Comparison of ENCODE assay signal across 17 mouse cellular contexts in the genomic region with DNA sequence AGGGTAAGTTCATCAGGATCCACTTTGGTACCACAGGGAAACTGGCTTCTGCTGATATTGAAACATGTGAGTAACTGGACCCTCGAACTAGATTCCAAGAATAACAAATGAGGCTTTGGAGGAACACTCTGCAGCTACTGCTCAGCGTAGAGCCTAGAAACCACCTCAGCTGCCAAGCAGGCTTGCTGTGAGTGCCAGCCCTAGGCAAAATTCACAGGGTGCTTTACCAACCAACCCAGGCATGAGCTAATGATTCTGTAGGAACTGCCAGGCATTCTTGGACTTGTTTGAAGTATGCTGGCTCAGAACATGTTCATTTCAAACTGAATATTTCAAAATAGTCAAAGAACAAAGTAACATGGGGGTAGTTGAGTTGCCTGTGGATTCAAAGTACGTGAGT. TPM values are rescaled to one million over a fixed set of nuclear protein-coding genes. Genes with fewer than 3 reads are reported as not detected.
DNase-seq lines count a peak whose midpoint lies in the region; ATAC-seq and TF ChIP-seq lines count a peak whose summit lies in the region.
"Had no signal": no experiment of that assay in that cellular context is flagged by ENCODE, and none has a peak within 500 bp of the region (broad histone marks: within the 10 kb centered on the region; RNA-seq: fewer than 3 reads in every experiment).

No protein-coding gene starts in this region.

- H3K4me1 ChIP-seq in stomach, postnatal 0 days (replicated peaks; ENCODE audit: control insufficient read depth, insufficient read depth) = no peaks in the 10 kb centered on the region
- H3K4me1 ChIP-seq: embryonic facial prominence, embryonic 13.5 days; limb, embryonic 15.5 days; lung, embryonic 15.5 days; neural tube, embryonic 13.5 days had no signal

- TF ChIP-seq CTCF in stomach, postnatal 0 days (IDR thresholded peaks at IDR 0.05; ENCODE audit: low read depth) = no peak

- H3K27me3 ChIP-seq in stomach, postnatal 0 days (ENCODE audit: control insufficient read depth, insufficient read depth, low read length) = no peaks in the 10 kb centered on the region
- H3K27me3 ChIP-seq: embryonic facial prominence, embryonic 13.5 days; limb, embryonic 15.5 days; lung, embryonic 15.5 days; neural tube, embryonic 13.5 days had no signal

- peak; percentile 87 for ATAC-seq in frontal cortex, adult (ENCODE audit: low TSS enrichment)
- no peak for ATAC-seq in stomach, postnatal 0 days (ENCODE audit: low FRiP score, low TSS enrichment)
- ATAC-seq: activated CD4-positive, CD25-positive, alpha-beta regulatory T cell, adult 4 months; hindbrain, embryonic 16.5 days had no signal

- H3K9me3 ChIP-seq in stomach, postnatal 0 days (ENCODE audit: control insufficient read depth, low read length) = no peaks in the 10 kb centered on the region
- H3K9me3 ChIP-seq: embryonic facial prominence, embryonic 13.5 days; limb, embryonic 15.5 days; lung, embryonic 15.5 days; neural tube, embryonic 13.5 days had no signal

- no peaks in the 10 kb centered on the region for H3K36me3 ChIP-seq in stomach, postnatal 0 days (ENCODE audit: control insufficient read depth, insufficient read depth, low read length)
- H3K36me3 ChIP-seq: embryonic facial prominence, embryonic 13.5 days; limb, embryonic 15.5 days; lung, embryonic 15.5 days; neural tube, embryonic 13.5 days had no signal

- TF ChIP-seq EP300 in stomach, postnatal 0 days (optimal IDR thresholded peaks at IDR 0.05) = no peak

- intact Hi-C loops in left cerebral cortex, postnatal 36 days (cut with DNase I) = no loop called here

- H3K27ac ChIP-seq in stomach, postnatal 0 days (replicated peaks) = no peak overlapping the region
- H3K27ac ChIP-seq: embryonic facial prominence, embryonic 13.5 days; layer of hippocampus, adult 2 months; limb, embryonic 15.5 days; lung, embryonic 15.5 days; neural tube, embryonic 13.5 days had no signal

- no peak overlapping the region for H3K4me2 ChIP-seq in stomach, postnatal 0 days (replicated peaks; ENCODE audit: low read depth)
- H3K4me2 ChIP-seq: embryonic facial prominence, embryonic 13.5 days; limb, embryonic 15.5 days; lung, embryonic 15.5 days; neural tube, embryonic 13.5 days had no signal

- H3K4me3 ChIP-seq in stomach, postnatal 0 days (ENCODE audit: low read depth, low read length) = no peak overlapping the region
- H3K4me3 ChIP-seq: embryonic facial prominence, embryonic 13.5 days; layer of hippocampus, adult 2 months; limb, embryonic 15.5 days; lung, embryonic 15.5 days; neural tube, embryonic 13.5 days had no signal

- H3K9ac ChIP-seq in stomach, postnatal 0 days (ENCODE audit: low read length) = no peak overlapping the region
- H3K9ac ChIP-seq: embryonic facial prominence, embryonic 13.5 days; limb, embryonic 15.5 days; lung, embryonic 15.5 days; neural tube, embryonic 13.5 days had no signal

- WGBS in stomach, postnatal 0 days = 58% methylated on average over 3 of the region's 3 CpGs

- DNase-seq in frontal cortex, postnatal 36 days (ENCODE audit: low spot score in 2 of 2) = no peak
- DNase-seq in left cerebral cortex, adult 11 months (ENCODE audit: low spot score) = peak; percentile 5
- no peak for DNase-seq in left cerebral cortex, postnatal 36 days (ENCODE audit: low spot score in 2 of 2)
- DNase-seq in brain, adult 2 months (ENCODE audit: low read depth, low spot score) = peak; percentile 65
- DNase-seq in brain, embryonic 18.5 days (ENCODE audit: low read depth, low spot score) = peak; percentile 12
- no peak for DNase-seq in stomach, postnatal 0 days (ENCODE audit: low spot score)
- DNase-seq: heart, postnatal 10 days; kidney, adult 9 months had no signal

RNA-seq across cellular contexts. Expression of a gene that starts 4.9 kb away (rescaled TPM):
- total RNA-seq in left cerebral cortex, postnatal 36 days (2021) = under 1 TPM; 0.32 to 0.54 TPM
- polyA plus RNA-seq in stomach, postnatal 0 days (2015; fragmentation: Nextera tagmentation; extraction: Ambion mirVana) = 0.01 and 0.05 TPM in 2 replicates
- total RNA-seq: megakaryocyte, adult 5-6 weeks had no signal
- polyA plus RNA-seq: activated CD4-positive, CD25-positive, alpha-beta regulatory T cell, adult 4 months had no signal

RNA-seq across cellular contexts. Expression of a gene that starts 33.1 kb away (rescaled TPM):
- under 1 TPM; 0.11 to 0.35 TPM for total RNA-seq in left cerebral cortex, postnatal 36 days (2021)
- not detected in 2 replicates for polyA plus RNA-seq in stomach, postnatal 0 days (2015; fragmentation: Nextera tagmentation; extraction: Ambion mirVana)
- total RNA-seq: heart, postnatal 10 days; megakaryocyte, adult 5-6 weeks had no signal
- polyA plus RNA-seq: neural tube, embryonic 13.5 days had no signal

RNA-seq across cellular contexts. Expression of a gene that starts 33.9 kb away (rescaled TPM):
- under 1 TPM; 0.63 to 0.69 TPM for total RNA-seq in left cerebral cortex, postnatal 36 days (2021)
- 0.04 and 0.10 TPM in 2 replicates for polyA plus RNA-seq in stomach, postnatal 0 days (2015; fragmentation: Nextera tagmentation; extraction: Ambion mirVana)
- total RNA-seq: heart, postnatal 10 days; megakaryocyte, adult 5-6 weeks had no signal
- polyA plus RNA-seq: activated CD4-positive, CD25-positive, alpha-beta regulatory T cell, adult 4 months; lung, embryonic 15.5 days; neural tube, embryonic 13.5 days had no signal

Comparison
In these comparisons a context has a peak if more than half of its experiments do, and no peak if none do; other contexts are left out.
1. DNase-seq: peak in left cerebral cortex, adult 11 months (single experiment), brain, adult 2 months (single experiment) and brain, embryonic 18.5 days (single experiment); none in frontal cortex, postnatal 36 days (0 of 2), left cerebral cortex, postnatal 36 days (0 of 2) and stomach, postnatal 0 days (single experiment).